In genomic region chr17:64836892-64837291, GRCm38 (mm10) we compare ENCODE assay signal across 17 mouse cellular contexts. TPM values are rescaled to one million over a fixed set of nuclear protein-coding genes. Genes with fewer than 3 reads are reported as not detected.
DNase-seq lines count a peak whose midpoint lies in the region; ATAC-seq and TF ChIP-seq lines count a peak whose summit lies in the region.
"Had no signal": no experiment of that assay in that cellular context is flagged by ENCODE, and none has a peak within 500 bp of the region (broad histone marks: within the 10 kb centered on the region; RNA-seq: fewer than 3 reads in every experiment).

No protein-coding gene starts in this region.

- DNase-seq in heart, adult 11 months, result peak; percentile 43
- no peak for DNase-seq in heart, postnatal 10 days
- no peak for DNase-seq in neural tube, embryonic 10.5 days (ENCODE audit: extremely low spot score, low spot score)
- DNase-seq in urinary bladder, postnatal 10 days (ENCODE audit: low spot score), result no peak
- no peak for DNase-seq in stomach, postnatal 0 days (ENCODE audit: low spot score)
- no peak for DNase-seq in MN1 (ENCODE audit: low spot score)
- DNase-seq: adrenal gland, adult 8-10 months; cerebellum, adult 18-20 months; lung, adult 18-20 months had no signal

- no peaks in the 10 kb centered on the region for H3K36me3 ChIP-seq in neural tube, embryonic 15.5 days
- no peaks in the 10 kb centered on the region for H3K36me3 ChIP-seq in hindbrain, embryonic 16.5 days (ENCODE audit: control insufficient read depth, insufficient read depth, low read length)
- H3K36me3 ChIP-seq in stomach, postnatal 0 days (ENCODE audit: control insufficient read depth, insufficient read depth, low read length), result no peaks in the 10 kb centered on the region
- H3K36me3 ChIP-seq: kidney, embryonic 15.5 days had no signal

- intact Hi-C loops in heart, postnatal 10 days (cut with DNase I), result no loop called here

- WGBS in neural tube, embryonic 15.5 days, result 16% methylated on average over 7 of the region's 7 CpGs
- 12% methylated on average over 7 of the region's 7 CpGs for WGBS in hindbrain, embryonic 16.5 days
- WGBS in stomach, postnatal 0 days, result 23% methylated on average over 7 of the region's 7 CpGs

- H3K4me2 ChIP-seq in neural tube, embryonic 15.5 days, result peak overlapping the region; percentile 21
- H3K4me2 ChIP-seq in hindbrain, embryonic 16.5 days (ENCODE audit: low read length), result peak overlapping the region; percentile 20; the same call in 1 of the 2 replicates
- no peak overlapping the region for H3K4me2 ChIP-seq in stomach, postnatal 0 days (replicated peaks; ENCODE audit: low read depth)
- H3K4me2 ChIP-seq: kidney, embryonic 15.5 days had no signal

- H3K9me3 ChIP-seq in neural tube, embryonic 15.5 days (replicated peaks), result no peaks in the 10 kb centered on the region
- no peaks in the 10 kb centered on the region for H3K9me3 ChIP-seq in hindbrain, embryonic 16.5 days (ENCODE audit: control insufficient read depth, low read length)
- H3K9me3 ChIP-seq in stomach, postnatal 0 days (ENCODE audit: control insufficient read depth, low read length), result no peaks in the 10 kb centered on the region
- H3K9me3 ChIP-seq: kidney, embryonic 15.5 days had no signal

- H3K27ac ChIP-seq in neural tube, embryonic 15.5 days (replicated peaks), result no peak overlapping the region
- no peak overlapping the region for H3K27ac ChIP-seq in hindbrain, embryonic 16.5 days (ENCODE audit: low read depth, low read length)
- H3K27ac ChIP-seq in stomach, postnatal 0 days (replicated peaks), result no peak overlapping the region
- H3K27ac ChIP-seq: kidney, embryonic 15.5 days had no signal

- no peak for TF ChIP-seq EP300 in stomach, postnatal 0 days (optimal IDR thresholded peaks at IDR 0.05)

- no peak for ATAC-seq in neural tube, embryonic 15.5 days (ENCODE audit: low FRiP score)
- ATAC-seq in hindbrain, embryonic 16.5 days, result peak; percentile 65
- ATAC-seq in stomach, postnatal 0 days (ENCODE audit: low FRiP score, low TSS enrichment), result no peak
- ATAC-seq: CD4-positive, CD25-positive, alpha-beta regulatory T cell, adult 4 months had no signal

- H3K4me3 ChIP-seq in neural tube, embryonic 15.5 days (replicated peaks), result no peak overlapping the region
- H3K4me3 ChIP-seq in hindbrain, embryonic 16.5 days (ENCODE audit: low read length), result no peak overlapping the region
- no peak overlapping the region for H3K4me3 ChIP-seq in stomach, postnatal 0 days (ENCODE audit: low read depth, low read length)
- H3K4me3 ChIP-seq: kidney, embryonic 15.5 days had no signal

- no peaks in the 10 kb centered on the region for H3K27me3 ChIP-seq in neural tube, embryonic 15.5 days (replicated peaks)
- H3K27me3 ChIP-seq in hindbrain, embryonic 16.5 days (replicated peaks; ENCODE audit: control insufficient read depth, insufficient read depth, low read length), result 0 out of 2 replicates have a peak, but pooled peaks cover 2% of the 10 kb centered on the region
- no peaks in the 10 kb centered on the region for H3K27me3 ChIP-seq in stomach, postnatal 0 days (ENCODE audit: control insufficient read depth, insufficient read depth, low read length)
- H3K27me3 ChIP-seq: kidney, embryonic 15.5 days had no signal

- peaks cover 11% of the 10 kb centered on the region; the same call in 1 of the 2 replicates for H3K4me1 ChIP-seq in neural tube, embryonic 15.5 days
- H3K4me1 ChIP-seq in hindbrain, embryonic 16.5 days (ENCODE audit: control insufficient read depth, insufficient read depth, low read depth, low read length), result peaks cover 3% of the 10 kb centered on the region
- H3K4me1 ChIP-seq in stomach, postnatal 0 days (replicated peaks; ENCODE audit: control insufficient read depth, insufficient read depth), result no peaks in the 10 kb centered on the region
- H3K4me1 ChIP-seq: kidney, embryonic 15.5 days had no signal

- H3K9ac ChIP-seq in neural tube, embryonic 15.5 days (replicated peaks), result no peak overlapping the region
- H3K9ac ChIP-seq in hindbrain, embryonic 16.5 days (ENCODE audit: low read depth, low read length), result 0 out of 2 replicates have a peak overlapping the region, but pooled peaks have one; percentile 4
- H3K9ac ChIP-seq in stomach, postnatal 0 days (ENCODE audit: low read length), result no peak overlapping the region
- H3K9ac ChIP-seq: kidney, embryonic 15.5 days had no signal

- no peak for TF ChIP-seq CTCF in stomach, postnatal 0 days (IDR thresholded peaks at IDR 0.05; ENCODE audit: low read depth)

RNA-seq across cellular contexts. Expression of gene 4930583I09Rik, which starts 1.0 kb away (rescaled TPM):
- total RNA-seq in heart, postnatal 10 days (2021), result not detected
- polyA plus RNA-seq in neural tube, embryonic 15.5 days (2015; fragmentation: Nextera tagmentation; extraction: Ambion mirVana), result not detected in 2 replicates
- not detected in 2 replicates for polyA plus RNA-seq in hindbrain, embryonic 16.5 days (2015; fragmentation: Nextera tagmentation; extraction: Ambion mirVana)
- not detected in 2 replicates for polyA plus RNA-seq in stomach, postnatal 0 days (2015; fragmentation: Nextera tagmentation; extraction: Ambion mirVana)
- total RNA-seq: adrenal gland, adult 8-10 months; gastrocnemius, postnatal 4 days; left cerebral cortex, postnatal 36 days; monocyte, adult 5-6 weeks had no signal
- polyA plus RNA-seq: heart, postnatal 0 days; kidney, embryonic 15.5 days had no signal
